Mouse (Mus musculus) layer of hippocampus, adult 11-12 months (tissue): ENCODE measurements at regions not wholly inside any gene's neighbourhood (a gene's known extent, or its start where the extent isn't known, plus 50 kb on each side); places are given as distances from the start of the nearest gene placed in this dataset.

Experiments
- DNase-seq: peaks from one replicate; pipeline ENCODE4 v3.0.0; 2022; ENCODE audit warnings: low spot score

GRCm38 (mm10) chr14:107952076-107952475 lies 961.9 kb downstream of the Slitrk1 start:
- no peak for DNase-seq

GRCm38 (mm10) chr14:107903717-107904116 lies 1010.2 kb downstream of the Slitrk1 start:
- no peak for DNase-seq

GRCm38 (mm10) chr14:107901823-107902222 lies 1012.1 kb downstream of the Slitrk1 start:
- no peak for DNase-seq

GRCm38 (mm10) chr14:107860895-107861294 lies 1053.1 kb downstream of the Slitrk1 start:
- no peak for DNase-seq

GRCm38 (mm10) chr14:107849688-107850087 lies 1064.3 kb downstream of the Slitrk1 start:
- DNase-seq, result no peak

GRCm38 (mm10) chr14:107845289-107846215 lies 1068.4 kb downstream of the Slitrk1 start:
- DNase-seq, result no peak

GRCm38 (mm10) chr14:107844533-107844932 lies 1069.4 kb downstream of the Slitrk1 start:
- DNase-seq, result no peak

GRCm38 (mm10) chr14:107832976-107833375 lies 1081.0 kb downstream of the Slitrk1 start:
- DNase-seq, result no peak

GRCm38 (mm10) chr14:107785242-107785641 lies 1128.7 kb downstream of the Slitrk1 start:
- DNase-seq, result no peak
